Mouse (Mus musculus) limb, embryonic 10.5 days (tissue): ENCODE measurements around the gene Dync1h1. TPM values are rescaled to one million over a fixed set of nuclear protein-coding genes. Genes with fewer than 3 reads are reported as not detected.
"Not testable (repeated sequence)": the region's sequence is repeated elsewhere in the genome, so short reads cannot be mapped to it uniquely, and the experiment has no call there.

Experiments used
- DNase-seq: peaks from one replicate; pipeline ENCODE4 v3.0.0-alpha.2; 2017; ENCODE audit warnings: low spot score
- H3K27ac ChIP-seq: fragments of 300-500 bp; sonication (generic); 2 replicates; pipeline ENCODE4 v1.5.1; 2016; ENCODE audit warnings: mild to moderate bottlenecking
- H3K27me3 ChIP-seq: fragments of 300-500 bp; sonication (generic); 2 replicates; pipeline ENCODE4 v1.6.1; 2016; ENCODE audit warnings: low read depth, mild to moderate bottlenecking; ENCODE audit not compliant: poor library complexity, severe bottlenecking
- H3K36me3 ChIP-seq: fragments of 300-500 bp; sonication (generic); 2 replicates; pipeline ENCODE4 v1.6.1; 2016; ENCODE audit warnings: mild to moderate bottlenecking, moderate library complexity
- H3K4me1 ChIP-seq: fragments of 300-500 bp; sonication (generic); 2 replicates; pipeline ENCODE4 v1.6.1; 2016
- H3K4me3 ChIP-seq: fragments of 300-500 bp; sonication (generic); 2 replicates; pipeline ENCODE4 v1.5.1; 2016; ENCODE audit warnings: mild to moderate bottlenecking, moderate library complexity
- H3K9me3 ChIP-seq: fragments of 300-500 bp; sonication (generic); replicated peaks from 2 replicates; pipeline ENCODE4 v1.6.1; 2016; ENCODE audit warnings: mild to moderate bottlenecking
- WGBS: fragments of 180-500 bp; shearing (Covaris S2); methylation state at CpG from one replicate; pipeline ENCODE4 v1.1.7; 2016; 5-methylcytosine and 5-hydroxymethylcytosine counted together
- polyA plus RNA-seq: library from polyadenylated mRNA; unstranded; fragments of >200 nt; fragmentation: Nextera tagmentation; extraction: Ambion mirVana; gene quantifications from 2 replicates; pipeline ENCODE4 v1.2.1, GENCODE M21; 2016

Dync1h1 gene
- polyA plus RNA-seq, 1 experiment from 2014 or later = 63.3 TPM

- DNase-seq = no peak
Observed at GRCm38 (mm10) chr12:110687894-110688734, 86.9 kb downstream of the Dync1h1 start.

GRCm38 (mm10) chr12:110688921-110689320 lies 87.7 kb downstream of the Dync1h1 start:
- not testable (repeated sequence) for DNase-seq, H3K9me3 ChIP-seq, H3K4me1 ChIP-seq, H3K4me3 ChIP-seq, H3K27ac ChIP-seq, H3K27me3 ChIP-seq
- WGBS = 95% methylated on average over 3 of the region's 3 CpGs
- peaks cover 76% of the 10 kb centered on the region for H3K36me3 ChIP-seq

More at GRCm38 (mm10) chr12:110687894-110688734, 86.9 kb downstream of the Dync1h1 start:
- Histone ChIP-seq H3K4me3 (no peak overlapping the region), H3K27me3 (no peaks in the 10 kb centered on the region), H3K4me1 (no peaks in the 10 kb centered on the region), H3K36me3 (peaks cover 69% of the 10 kb centered on the region), H3K27ac (no peak overlapping the region), H3K9me3 (no peaks in the 10 kb centered on the region)
- WGBS = 88% methylated on average over 12 of the region's 12 CpGs

- Histone ChIP-seq H3K4me3 (no peak overlapping the region), H3K27me3 (no peaks in the 10 kb centered on the region), H3K4me1 (peaks cover 7% of the 10 kb centered on the region), H3K9me3 (no peaks in the 10 kb centered on the region), H3K27ac (no peak overlapping the region), H3K36me3 (peaks cover 87% of the 10 kb centered on the region)
- no peak for DNase-seq
- 89% methylated on average over 6 of the region's 6 CpGs for WGBS
Observed at GRCm38 (mm10) chr12:110689919-110690643, 88.8 kb downstream of the Dync1h1 start.

- not testable (repeated sequence) for H3K27ac ChIP-seq, DNase-seq, H3K27me3 ChIP-seq, H3K9me3 ChIP-seq, H3K4me3 ChIP-seq
- H3K36me3 ChIP-seq = peaks cover 60% of the 10 kb centered on the region
- 89% methylated on average over 5 of the region's 5 CpGs for WGBS
- H3K4me1 ChIP-seq = peaks cover 21% of the 10 kb centered on the region
Observed at GRCm38 (mm10) chr12:110693378-110693777, 92.1 kb downstream of the Dync1h1 start.

- H3K27me3 ChIP-seq = no peaks in the 10 kb centered on the region
- peak overlapping the region; percentile 99 for H3K27ac ChIP-seq
- DNase-seq = peak; percentile 69
- H3K4me1 ChIP-seq = peaks cover 32% of the 10 kb centered on the region
- WGBS = under 1% methylated on average over 53 of the region's 55 CpGs
- H3K36me3 ChIP-seq = peaks cover 37% of the 10 kb centered on the region
- H3K9me3 ChIP-seq = no peaks in the 10 kb centered on the region
- peak overlapping the region; percentile 99 for H3K4me3 ChIP-seq
Observed at GRCm38 (mm10) chr12:110695676-110696171, 94.5 kb downstream of the Dync1h1 start.

- DNase-seq = peak; percentile 100
- peak overlapping the region; percentile 99 for H3K4me3 ChIP-seq
- peak overlapping the region; percentile 99 for H3K27ac ChIP-seq
- under 1% methylated on average over 89 of the region's 89 CpGs for whole genome bisulfite sequencing
- no peaks in the 10 kb centered on the region for H3K9me3 ChIP-seq
- H3K4me1 ChIP-seq = peaks cover 38% of the 10 kb centered on the region
- no peaks in the 10 kb centered on the region for H3K27me3 ChIP-seq
- H3K36me3 ChIP-seq = peaks cover 35% of the 10 kb centered on the region
Observed at GRCm38 (mm10) chr12:110696173-110696974, 95.1 kb downstream of the Dync1h1 start.

- no peaks in the 10 kb centered on the region for H3K9me3 ChIP-seq
- H3K4me3 ChIP-seq = peak overlapping the region; percentile 99
- no peaks in the 10 kb centered on the region for H3K27me3 ChIP-seq
- peaks cover 29% of the 10 kb centered on the region for H3K36me3 ChIP-seq
- peaks cover 38% of the 10 kb centered on the region for H3K4me1 ChIP-seq
- whole genome bisulfite sequencing = 58% methylated on average over 9 of the region's 9 CpGs
- DNase-seq = no peak
- H3K27ac ChIP-seq = peak overlapping the region; percentile 99
Observed at GRCm38 (mm10) chr12:110696975-110697400, 95.7 kb downstream of the Dync1h1 start.

GRCm38 (mm10) chr12:110697457-110697856 lies 96.2 kb downstream of the Dync1h1 start:
- H3K4me1 ChIP-seq = peaks cover 38% of the 10 kb centered on the region

GRCm38 (mm10) chr12:110698080-110698479 lies 96.8 kb downstream of the Dync1h1 start:
- Histone ChIP-seq H3K36me3 (peaks cover 20% of the 10 kb centered on the region), H3K27me3 (no peaks in the 10 kb centered on the region), H3K4me3 (no peak overlapping the region), H3K9me3 (no peaks in the 10 kb centered on the region), H3K27ac (peak overlapping the region; percentile 73; the same call in 1 of the 2 replicates), H3K4me1 (peaks cover 40% of the 10 kb centered on the region)
- DNase-seq = no peak
- 94% methylated on average over 1 of the region's 1 CpGs for WGBS

More at GRCm38 (mm10) chr12:110697457-110697856, 96.2 kb downstream of the Dync1h1 start:
- no peaks in the 10 kb centered on the region for H3K9me3 ChIP-seq
- peaks cover 26% of the 10 kb centered on the region for H3K36me3 ChIP-seq
- H3K27me3 ChIP-seq = no peaks in the 10 kb centered on the region
- peak overlapping the region; percentile 99; the same call in 1 of the 2 replicates for H3K27ac ChIP-seq
- H3K4me3 ChIP-seq = peak overlapping the region; percentile 99; the same call in 1 of the 2 replicates
- WGBS = 80% methylated on average over 5 of the region's 5 CpGs
- no peak for DNase-seq

- H3K4me3 ChIP-seq = peak overlapping the region; percentile 21; the same call in 1 of the 2 replicates
- peak overlapping the region; percentile 73 for H3K27ac ChIP-seq
- peaks cover 15% of the 10 kb centered on the region for H3K36me3 ChIP-seq
- peak; percentile 56 for DNase-seq
- H3K27me3 ChIP-seq = no peaks in the 10 kb centered on the region
- peaks cover 42% of the 10 kb centered on the region for H3K4me1 ChIP-seq
- H3K9me3 ChIP-seq = no peaks in the 10 kb centered on the region
- 39% methylated on average over 15 of the region's 15 CpGs for WGBS
Observed at GRCm38 (mm10) chr12:110698523-110699170, 97.4 kb downstream of the Dync1h1 start.

- Histone ChIP-seq H3K27ac (peak overlapping the region; percentile 73), H3K9me3 (no peaks in the 10 kb centered on the region), H3K36me3 (peaks cover 10% of the 10 kb centered on the region), H3K4me3 (peak overlapping the region; percentile 21; the same call in 1 of the 2 replicates), H3K27me3 (no peaks in the 10 kb centered on the region), H3K4me1 (peaks cover 42% of the 10 kb centered on the region)
- DNase-seq = no peak
- WGBS = 55% methylated on average over 2 of the region's 2 CpGs
Observed at GRCm38 (mm10) chr12:110699171-110699547, 97.9 kb downstream of the Dync1h1 start.

- Histone ChIP-seq H3K9me3 (no peaks in the 10 kb centered on the region), H3K4me1 (peaks cover 35% of the 10 kb centered on the region), H3K27me3 (peaks cover 5% of the 10 kb centered on the region; the same call in 1 of the 2 replicates), H3K4me3 (no peak overlapping the region), H3K27ac (0 out of 2 replicates have a peak overlapping the region, but pooled peaks have one; percentile 58), H3K36me3 (no peaks in the 10 kb centered on the region)
- no peak for DNase-seq
- WGBS = 82% methylated on average over 2 of the region's 2 CpGs
Observed at GRCm38 (mm10) chr12:110700730-110701129, 99.5 kb downstream of the Dync1h1 start.
